Mouse (Mus musculus): ENCODE results near the gene Prima1.

The Prima1 gene

GRCm38 (mm10) chr12:103242083-103242581, at the start of gene Prima1:
Gene Prima1, minus strand, starts transcription at chr12:103242150.
- peak; percentile 79 for DNase-seq

DNA sequence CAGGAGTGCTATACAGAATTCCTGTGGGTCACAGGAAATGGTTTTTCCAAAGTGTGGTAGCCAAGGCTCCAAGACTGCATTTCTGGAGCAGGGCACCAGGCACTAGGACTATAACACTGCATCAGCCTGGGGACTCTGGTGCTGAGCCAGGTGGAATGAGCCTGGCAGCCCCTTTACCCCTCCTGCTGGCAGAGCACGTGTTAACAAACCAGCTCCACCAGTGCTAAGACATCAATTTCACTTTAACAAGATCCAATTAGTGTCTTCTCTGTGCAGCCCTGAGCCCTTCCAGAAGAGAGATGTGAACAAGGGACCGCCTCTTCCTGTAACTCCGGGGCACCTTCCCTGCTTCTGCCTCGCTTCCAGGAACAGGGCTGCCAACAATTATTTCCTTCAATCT, 45.3 kb upstream of the Prima1 start:
- DNase-seq, result no peak

GRCm38 (mm10) chr12:103283411-103283810, 41.5 kb upstream of the Prima1 start:
- DNase-seq, result peak; percentile 10

- DNase-seq, result no peak
Measured at GRCm38 (mm10) chr12:103282936-103283335, 41.0 kb upstream of the Prima1 start.

DNA sequence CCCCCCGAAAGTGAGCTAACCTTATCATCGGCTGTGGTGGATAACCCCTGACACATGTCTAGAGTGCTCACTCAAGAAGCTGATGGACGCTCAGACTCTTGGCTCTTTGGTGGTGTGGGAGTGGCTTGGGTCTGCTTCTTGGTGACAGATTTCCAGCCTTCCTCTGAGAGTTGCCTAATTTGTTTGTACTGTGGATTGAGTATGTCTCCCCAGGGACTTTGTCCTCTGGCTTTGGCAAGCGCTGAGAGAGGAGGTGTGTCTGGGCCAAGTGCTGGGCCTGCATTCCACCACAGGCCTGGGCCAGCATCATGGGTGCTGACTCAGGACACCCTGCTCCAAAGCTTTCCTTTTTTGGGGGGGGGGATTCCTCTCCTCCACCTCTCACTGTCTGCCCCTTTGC, 40.0 kb upstream of the Prima1 start:
- peak; percentile 86 for DNase-seq

GRCm38 (mm10) chr12:103281491-103281890, 39.5 kb upstream of the Prima1 start:
- no peak for DNase-seq

GRCm38 (mm10) chr12:103276422-103276821, 34.5 kb upstream of the Prima1 start:
- no peak for DNase-seq

- DNase-seq, result no peak
Measured at GRCm38 (mm10) chr12:103273732-103274131, 31.8 kb upstream of the Prima1 start.

DNA sequence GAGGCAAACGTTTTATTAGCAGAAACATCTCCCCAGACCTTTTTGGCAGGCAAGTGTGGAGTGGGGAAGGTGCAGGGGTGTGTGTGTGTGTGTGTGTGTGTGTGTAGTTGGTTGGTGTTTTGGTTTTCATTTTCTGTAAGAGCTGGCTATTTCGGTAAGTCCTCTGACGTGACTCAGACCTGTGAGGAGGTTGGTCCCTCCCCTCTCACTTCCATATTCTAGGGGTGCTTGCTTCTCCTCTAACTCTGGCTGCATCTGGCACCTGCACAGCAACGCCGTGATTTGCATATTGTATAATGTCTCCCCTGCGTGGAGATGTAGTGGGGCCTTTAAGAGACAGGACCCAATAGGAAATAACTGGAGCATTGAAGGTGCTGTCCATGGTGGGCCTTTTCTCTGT, 31.1 kb upstream of the Prima1 start:
- no peak for DNase-seq

- DNase-seq, result no peak
Measured at GRCm38 (mm10) chr12:103272176-103272575, 30.2 kb upstream of the Prima1 start.

GRCm38 (mm10) chr12:103266605-103267004, 24.7 kb upstream of the Prima1 start:
- DNase-seq, result no peak

DNA sequence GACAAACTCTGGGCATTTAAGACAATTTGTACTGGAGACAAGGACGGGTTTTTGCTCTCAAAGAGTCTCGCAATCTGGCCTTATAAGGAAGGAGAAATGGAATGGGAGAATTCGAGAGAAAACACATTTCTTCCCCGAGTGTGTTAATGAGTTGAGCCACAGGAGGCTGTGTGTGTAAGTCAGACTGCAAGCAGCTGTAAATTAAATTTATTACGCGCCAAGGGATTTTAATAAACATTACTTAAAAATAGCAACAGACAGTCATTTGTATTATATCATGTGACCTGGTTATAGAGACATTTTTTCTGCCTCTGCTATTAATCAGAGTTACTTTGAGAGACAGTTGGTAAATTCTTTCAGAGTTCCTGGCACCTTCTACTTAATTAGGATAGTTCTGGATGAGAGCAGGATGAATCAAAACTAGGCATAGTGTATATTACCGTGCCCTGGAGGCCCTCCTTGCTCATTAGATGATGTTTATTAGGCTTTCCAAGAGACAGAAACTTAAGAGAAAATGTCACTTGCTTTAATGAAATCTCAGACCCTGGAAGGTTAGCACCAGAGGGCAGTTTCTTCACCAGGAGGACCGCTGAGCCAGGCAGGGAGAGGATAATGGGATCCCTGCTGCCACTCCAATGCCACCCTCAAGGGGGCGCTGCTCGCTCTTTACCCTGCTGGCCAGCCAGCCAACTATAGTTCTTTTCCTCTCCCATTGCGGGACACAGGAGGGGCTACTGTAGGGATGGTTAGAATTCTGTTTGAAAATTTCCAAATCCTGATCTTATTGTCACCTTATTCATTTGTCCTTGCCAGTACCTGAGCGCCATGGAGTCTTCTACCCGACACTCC, 20.3 kb upstream of the Prima1 start:
- DNase-seq, result peak; percentile 38

DNA sequence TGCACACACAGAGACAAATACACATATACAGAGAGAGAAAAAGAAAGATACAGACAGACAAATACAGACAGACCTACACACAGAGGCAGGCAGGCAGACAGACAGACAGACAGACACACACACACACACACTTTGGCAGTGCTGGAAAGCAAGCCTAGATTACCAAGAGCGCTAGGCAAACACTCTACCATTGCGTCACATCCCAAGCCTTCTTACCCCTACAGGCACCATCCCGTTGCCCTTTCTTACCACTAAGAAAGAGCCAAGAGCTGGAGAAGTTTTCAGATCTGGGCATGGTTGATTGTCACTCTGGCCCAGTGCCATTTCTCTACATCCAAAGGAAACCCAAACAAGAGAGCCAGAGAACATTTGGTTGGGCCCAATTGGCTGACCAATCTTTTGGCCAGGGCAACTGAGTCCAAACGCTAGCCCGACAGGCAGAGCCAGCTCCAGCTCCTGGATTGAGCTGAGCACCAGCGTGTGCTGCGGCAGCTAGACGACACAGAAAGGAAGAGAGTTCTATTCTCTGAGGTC, 11.0 kb upstream of the Prima1 start:
- no peak for DNase-seq

DNA sequence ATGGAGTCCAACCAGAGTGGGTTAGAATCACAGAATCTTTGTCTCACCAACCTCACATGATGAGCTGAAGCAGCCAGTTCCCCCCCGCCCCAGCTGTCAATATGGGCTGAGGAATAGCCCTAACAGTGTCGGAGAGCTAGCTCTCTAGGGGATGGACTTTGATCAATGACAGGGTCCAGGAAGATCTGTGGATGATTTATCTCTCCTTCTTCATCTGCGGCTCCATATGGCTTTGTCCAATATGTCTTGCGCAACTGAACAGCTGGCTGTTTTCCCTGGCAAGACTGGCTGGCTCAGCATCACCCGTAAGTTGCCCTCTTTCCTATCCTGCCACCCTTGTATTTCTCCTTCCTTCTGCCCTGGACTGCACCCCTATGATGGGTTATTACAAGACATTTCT, 9.2 kb upstream of the Prima1 start:
- peak; percentile 8 for DNase-seq

- no peak for DNase-seq
Measured at GRCm38 (mm10) chr12:103250333-103250732, 8.4 kb upstream of the Prima1 start.

DNA sequence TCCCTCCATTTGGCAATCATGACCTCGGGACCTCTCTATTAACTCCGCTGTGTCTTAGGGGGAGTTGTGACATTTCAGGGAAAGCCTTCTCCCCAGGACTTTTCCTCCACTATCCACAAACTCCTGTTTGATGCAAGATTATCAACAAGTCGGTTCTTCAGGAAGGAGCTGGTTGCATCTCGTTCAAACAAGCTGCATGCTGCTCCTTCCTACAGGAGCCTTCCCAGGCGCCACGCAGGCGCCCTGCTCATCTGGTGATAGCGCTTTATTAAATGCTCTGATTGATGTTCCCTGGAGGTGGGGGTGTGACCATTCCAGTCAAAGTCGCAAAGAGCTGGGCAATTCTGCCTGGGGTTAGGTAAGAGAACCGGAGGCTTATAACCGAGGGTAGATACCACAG, 1.1 kb upstream of the Prima1 start:
- peak; percentile 5 for DNase-seq

DNA sequence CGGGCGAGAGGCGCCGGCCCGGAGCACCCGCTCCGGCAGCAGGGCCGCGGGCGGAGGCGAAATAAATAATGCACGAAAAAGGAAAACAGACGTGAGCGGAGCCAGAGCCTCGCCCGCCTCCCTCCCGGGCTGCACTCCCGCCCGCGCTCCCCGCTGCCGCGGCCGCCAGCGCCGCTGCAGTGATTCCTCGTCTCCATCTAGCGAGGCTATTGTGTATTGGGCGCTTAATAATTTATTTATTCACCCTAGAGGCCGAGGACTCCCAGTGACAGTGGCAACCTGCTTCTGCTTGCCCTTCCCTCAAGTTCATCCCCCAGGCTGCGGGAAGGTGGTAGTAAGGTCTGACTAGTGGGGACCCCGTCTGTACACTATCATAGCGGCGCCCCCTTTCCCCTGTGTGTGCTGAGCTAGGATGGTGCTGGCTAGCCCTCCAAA, 658 bp upstream of the Prima1 start:
- peak; percentile 71 for DNase-seq

GRCm38 (mm10) chr12:103241311-103242082, 453 bp downstream of the Prima1 start:
- DNase-seq, result peak; percentile 11

DNA sequence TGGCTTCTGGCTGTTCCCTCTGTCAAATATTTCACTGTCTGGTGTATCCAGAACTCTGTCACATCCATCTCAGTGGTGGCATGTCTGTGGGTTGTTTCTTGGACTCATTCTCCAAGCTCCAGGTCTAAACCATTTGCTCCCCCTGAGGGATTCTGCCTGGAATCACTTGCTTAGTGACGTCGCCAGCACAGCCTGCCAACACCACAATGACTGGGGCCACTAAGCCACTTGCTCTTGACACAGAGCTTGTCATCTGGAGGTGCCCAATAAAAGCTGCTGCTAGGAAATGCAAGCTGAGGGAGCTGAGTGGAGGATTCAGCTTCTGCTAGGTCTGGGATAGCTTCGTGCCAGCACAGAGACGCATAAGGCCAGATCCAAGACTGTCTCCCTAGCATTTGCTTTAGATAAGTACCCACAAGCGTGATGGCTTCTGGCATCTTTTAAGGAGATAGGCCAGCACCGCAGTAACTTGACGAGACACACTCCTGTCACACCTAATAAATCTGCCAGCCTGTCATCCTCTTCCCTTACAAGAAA, 3.0 kb downstream of the Prima1 start:
- DNase-seq, result no peak

DNA sequence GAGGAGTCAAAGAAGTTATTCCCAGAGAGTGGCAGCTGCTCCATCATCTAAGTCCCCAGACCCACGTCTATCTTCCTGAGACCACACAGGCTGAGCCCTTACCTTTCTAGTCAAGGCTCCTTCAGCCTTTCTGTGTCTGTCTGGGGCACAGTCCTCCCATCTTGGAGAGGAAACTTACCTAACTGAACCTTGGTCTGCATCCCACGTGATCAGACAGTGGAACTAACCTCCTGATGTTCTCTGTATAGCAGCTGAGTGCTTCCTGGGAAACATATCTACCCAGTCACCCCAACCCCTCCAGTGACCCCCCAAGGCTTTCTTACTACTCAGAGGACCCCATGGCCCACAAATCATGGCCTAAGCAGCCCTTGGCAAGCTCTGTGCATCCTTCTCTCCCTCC, 6.1 kb downstream of the Prima1 start:
- DNase-seq, result peak; percentile 15

- peak; percentile 33 for DNase-seq
Measured at GRCm38 (mm10) chr12:103235251-103235650, 6.7 kb downstream of the Prima1 start.

GRCm38 (mm10) chr12:103229058-103229457, 12.9 kb downstream of the Prima1 start:
- no peak for DNase-seq

GRCm38 (mm10) chr12:103226121-103226520, 15.8 kb downstream of the Prima1 start:
- DNase-seq, result no peak

Measured in kidney, postnatal 14 days (tissue).